Mouse (Mus musculus): Measurements from ENCODE around the gene Zfp658. TPM values are rescaled to one million over a fixed set of nuclear protein-coding genes. Genes with fewer than 3 reads are reported as not detected.

Gene Zfp658
- polyA plus RNA-seq, 1 experiment from 2014 or later = 2.1 TPM

GRCm38 (mm10) chr7:43548206-43548605 lies 13.8 kb upstream of the Zfp658 start:
- 81% methylated on average over 4 of the region's 4 CpGs for WGBS
- Histone ChIP-seq H3K36me3 (no peaks in the 10 kb centered on the region), H3K9me3 (no peaks in the 10 kb centered on the region), H3K27ac (no peak overlapping the region), H3K27me3 (ENCODE audit: insufficient read depth, poor library complexity, severe bottlenecking) (no peaks in the 10 kb centered on the region), H3K4me1 (no peaks in the 10 kb centered on the region), H3K4me3 (no peak overlapping the region)
- DNase-seq (ENCODE audit: low spot score) = no peak

- H3K27ac ChIP-seq = no peak overlapping the region
- WGBS = 79% methylated on average over 4 of the region's 4 CpGs
- H3K36me3 ChIP-seq = no peaks in the 10 kb centered on the region
- H3K9me3 ChIP-seq = no peaks in the 10 kb centered on the region
- no peaks in the 10 kb centered on the region for H3K4me1 ChIP-seq
- H3K4me3 ChIP-seq = no peak overlapping the region
- DNase-seq (ENCODE audit: low spot score) = no peak
- H3K27me3 ChIP-seq (ENCODE audit: insufficient read depth, poor library complexity, severe bottlenecking) = no peaks in the 10 kb centered on the region
These were observed 8.9 kb upstream of the Zfp658 start for GRCm38 (mm10) chr7:43553153-43553552.

GRCm38 (mm10) chr7:43554550-43554949 lies 7.5 kb upstream of the Zfp658 start:
- no peak overlapping the region for H3K27ac ChIP-seq
- H3K4me1 ChIP-seq = no peaks in the 10 kb centered on the region
- H3K27me3 ChIP-seq (ENCODE audit: insufficient read depth, poor library complexity, severe bottlenecking) = no peaks in the 10 kb centered on the region
- H3K4me3 ChIP-seq = no peak overlapping the region
- no peak for DNase-seq (ENCODE audit: low spot score)
- H3K36me3 ChIP-seq = no peaks in the 10 kb centered on the region
- WGBS = 42% methylated on average over 3 of the region's 3 CpGs
- H3K9me3 ChIP-seq = no peaks in the 10 kb centered on the region

GRCm38 (mm10) chr7:43555351-43555750 lies 6.7 kb upstream of the Zfp658 start:
- no peak overlapping the region for H3K4me3 ChIP-seq
- WGBS = 84% methylated on average over 5 of the region's 5 CpGs
- H3K36me3 ChIP-seq = no peaks in the 10 kb centered on the region
- H3K27me3 ChIP-seq (ENCODE audit: insufficient read depth, poor library complexity, severe bottlenecking) = no peaks in the 10 kb centered on the region
- no peak for DNase-seq (ENCODE audit: low spot score)
- no peaks in the 10 kb centered on the region for H3K9me3 ChIP-seq
- no peak overlapping the region for H3K27ac ChIP-seq
- no peaks in the 10 kb centered on the region for H3K4me1 ChIP-seq

GRCm38 (mm10) chr7:43556901-43557300 lies 5.2 kb upstream of the Zfp658 start:
- H3K36me3 ChIP-seq = no peaks in the 10 kb centered on the region
- no peaks in the 10 kb centered on the region for H3K27me3 ChIP-seq (ENCODE audit: insufficient read depth, poor library complexity, severe bottlenecking)
- WGBS = 56% methylated on average over 1 of the region's 1 CpGs
- DNase-seq (ENCODE audit: low spot score) = no peak
- no peaks in the 10 kb centered on the region for H3K9me3 ChIP-seq
- H3K4me3 ChIP-seq = no peak overlapping the region
- H3K27ac ChIP-seq = no peak overlapping the region
- no peaks in the 10 kb centered on the region for H3K4me1 ChIP-seq

GRCm38 (mm10) chr7:43562651-43563070 lies 605 bp downstream of the Zfp658 start:
- peak overlapping the region; percentile 87 for H3K27ac ChIP-seq
- no peak for DNase-seq (ENCODE audit: low spot score)
- WGBS = 0% methylated on average over 10 of the region's 10 CpGs
- peaks cover 17% of the 10 kb centered on the region for H3K36me3 ChIP-seq
- H3K9me3 ChIP-seq = no peaks in the 10 kb centered on the region
- H3K4me1 ChIP-seq = peaks cover 6% of the 10 kb centered on the region; the same call in 1 of the 2 replicates
- H3K27me3 ChIP-seq (ENCODE audit: insufficient read depth, poor library complexity, severe bottlenecking) = no peaks in the 10 kb centered on the region
- H3K4me3 ChIP-seq = peak overlapping the region; percentile 84

GRCm38 (mm10) chr7:43563300-43563699 lies 1.2 kb downstream of the Zfp658 start:
- WGBS = 64% methylated on average over 6 of the region's 6 CpGs
- no peak for DNase-seq (ENCODE audit: low spot score)
- Histone ChIP-seq H3K27me3 (ENCODE audit: insufficient read depth, poor library complexity, severe bottlenecking) (no peaks in the 10 kb centered on the region), H3K4me3 (peak overlapping the region; percentile 84; the same call in 1 of the 2 replicates), H3K36me3 (peaks cover 23% of the 10 kb centered on the region), H3K4me1 (peaks cover 6% of the 10 kb centered on the region; the same call in 1 of the 2 replicates), H3K27ac (no peak overlapping the region), H3K9me3 (no peaks in the 10 kb centered on the region)

- WGBS = 86% methylated on average over 2 of the region's 2 CpGs
- Histone ChIP-seq H3K4me3 (no peak overlapping the region), H3K9me3 (no peaks in the 10 kb centered on the region), H3K27me3 (ENCODE audit: insufficient read depth, poor library complexity, severe bottlenecking) (no peaks in the 10 kb centered on the region), H3K27ac (no peak overlapping the region), H3K36me3 (peaks cover 62% of the 10 kb centered on the region), H3K4me1 (no peaks in the 10 kb centered on the region)
- DNase-seq (ENCODE audit: low spot score) = no peak
These were observed 9.2 kb downstream of the Zfp658 start for GRCm38 (mm10) chr7:43571216-43571615.

GRCm38 (mm10) chr7:43579440-43580171 lies 17.6 kb downstream of the Zfp658 start, which contains the start of gene Zfp719:
Zfp719 (plus strand) TSS chr7:43579610.
- Histone ChIP-seq H3K27ac (peak within 1 kb of the TSS; percentile 91), H3K4me1 (peaks cover 14% of the 10 kb centered on the region; the same call in 1 of the 2 replicates), H3K36me3 (peaks cover 12% of the 10 kb centered on the region), H3K9me3 (no peaks in the 10 kb centered on the region), H3K4me3 (peak within 1 kb of the TSS; percentile 76), H3K27me3 (ENCODE audit: insufficient read depth, poor library complexity, severe bottlenecking) (no peaks in the 10 kb centered on the region)
- under 1% methylated on average over 37 of the region's 37 CpGs for WGBS
- DNase-seq (ENCODE audit: low spot score) = peak; percentile 97

- 73% methylated on average over 5 of the region's 5 CpGs for WGBS
- H3K9me3 ChIP-seq = no peaks in the 10 kb centered on the region
- DNase-seq (ENCODE audit: low spot score) = no peak
- H3K36me3 ChIP-seq = peaks cover 18% of the 10 kb centered on the region
- no peaks in the 10 kb centered on the region for H3K27me3 ChIP-seq (ENCODE audit: insufficient read depth, poor library complexity, severe bottlenecking)
- H3K4me3 ChIP-seq = peak overlapping the region; percentile 76
- H3K4me1 ChIP-seq = peaks cover 14% of the 10 kb centered on the region; the same call in 1 of the 2 replicates
- peak overlapping the region; percentile 91; the same call in 1 of the 2 replicates for H3K27ac ChIP-seq
These were observed 18.5 kb downstream of the Zfp658 start for GRCm38 (mm10) chr7:43580526-43580925.

- peaks cover 61% of the 10 kb centered on the region for H3K36me3 ChIP-seq
- WGBS = 86% methylated on average over 5 of the region's 5 CpGs
- no peak for DNase-seq (ENCODE audit: low spot score)
- no peaks in the 10 kb centered on the region for H3K27me3 ChIP-seq (ENCODE audit: insufficient read depth, poor library complexity, severe bottlenecking)
- H3K27ac ChIP-seq = no peak overlapping the region
- H3K4me3 ChIP-seq = no peak overlapping the region
- H3K4me1 ChIP-seq = peaks cover 14% of the 10 kb centered on the region; the same call in 1 of the 2 replicates
- no peaks in the 10 kb centered on the region for H3K9me3 ChIP-seq
These were observed 22.7 kb downstream of the Zfp658 start for GRCm38 (mm10) chr7:43584790-43585189.

GRCm38 (mm10) chr7:43601884-43602283 lies 39.8 kb downstream of the Zfp658 start:
- Histone ChIP-seq H3K27me3 (ENCODE audit: insufficient read depth, poor library complexity, severe bottlenecking) (no peaks in the 10 kb centered on the region), H3K9me3 (no peaks in the 10 kb centered on the region), H3K27ac (no peak overlapping the region), H3K4me3 (no peak overlapping the region), H3K36me3 (no peaks in the 10 kb centered on the region), H3K4me1 (no peaks in the 10 kb centered on the region)
- no peak for DNase-seq (ENCODE audit: low spot score)
- WGBS = 38% methylated on average over 5 of the region's 5 CpGs

GRCm38 (mm10) chr7:43606896-43607742 lies 45.1 kb downstream of the Zfp658 start, which contains the start of gene Zfp819:
Zfp819 (plus strand) TSS chr7:43607169.
- Histone ChIP-seq H3K4me1 (peaks cover 3% of the 10 kb centered on the region), H3K27ac (no peak within 1 kb of the TSS), H3K27me3 (ENCODE audit: insufficient read depth, poor library complexity, severe bottlenecking) (0 out of 2 replicates have a peak, but pooled peaks cover 7% of the 10 kb centered on the region), H3K36me3 (no peaks in the 10 kb centered on the region), H3K4me3 (peak within 1 kb of the TSS; percentile 54), H3K9me3 (no peaks in the 10 kb centered on the region)
- peak; percentile 89 for DNase-seq (ENCODE audit: low spot score)
- WGBS = 15% methylated on average over 41 of the region's 41 CpGs
